Mouse (Mus musculus): ENCODE measurements at regions not wholly inside any gene's neighbourhood (a gene's known extent, or its start where the extent isn't known, plus 50 kb on each side); places are given as distances from the start of the nearest gene placed in this dataset.

- H3K4me2 ChIP-seq (replicated peaks): no peak overlapping the region
- H3K36me3 ChIP-seq: no peaks in the 10 kb centered on the region
- H3K27me3 ChIP-seq: no peaks in the 10 kb centered on the region
- no peak overlapping the region for H3K9ac ChIP-seq
- no peaks in the 10 kb centered on the region for H3K4me1 ChIP-seq
- ATAC-seq (ENCODE audit: insufficient number of reproducible peaks, insufficient read depth, low FRiP score, low TSS enrichment): no peak
- H3K27ac ChIP-seq: no peak overlapping the region
- H3K9me3 ChIP-seq: no peaks in the 10 kb centered on the region
- no peak overlapping the region for H3K4me3 ChIP-seq
Measured at GRCm38 (mm10) chr12:45659612-45660011, 585.1 kb upstream of the Stxbp6 start.

- no peaks in the 10 kb centered on the region for H3K4me1 ChIP-seq
- no peaks in the 10 kb centered on the region for H3K27me3 ChIP-seq
- no peak overlapping the region for H3K9ac ChIP-seq
- no peak overlapping the region for H3K27ac ChIP-seq
- ATAC-seq (ENCODE audit: insufficient number of reproducible peaks, insufficient read depth, low FRiP score, low TSS enrichment): no peak
- no peaks in the 10 kb centered on the region for H3K36me3 ChIP-seq
- H3K4me3 ChIP-seq: no peak overlapping the region
- H3K4me2 ChIP-seq (replicated peaks): no peak overlapping the region
- 83% methylated on average over 2 of the region's 2 CpGs for WGBS
- no peaks in the 10 kb centered on the region for H3K9me3 ChIP-seq
Measured at GRCm38 (mm10) chr12:45656574-45656973, 582.1 kb upstream of the Stxbp6 start.

- Histone ChIP-seq H3K9me3 (no peaks in the 10 kb centered on the region), H3K4me1 (no peaks in the 10 kb centered on the region), H3K36me3 (no peaks in the 10 kb centered on the region), H3K27ac (no peak overlapping the region), H3K27me3 (no peaks in the 10 kb centered on the region), H3K9ac (no peak overlapping the region), H3K4me3 (no peak overlapping the region), H3K4me2 (replicated peaks) (no peak overlapping the region)
- ATAC-seq (ENCODE audit: insufficient number of reproducible peaks, insufficient read depth, low FRiP score, low TSS enrichment): no peak
- WGBS: 93% methylated on average over 4 of the region's 4 CpGs
Measured at GRCm38 (mm10) chr12:45648654-45649053, 574.1 kb upstream of the Stxbp6 start.

GRCm38 (mm10) chr12:45644180-45644579 lies 569.7 kb upstream of the Stxbp6 start:
- H3K4me2 ChIP-seq (replicated peaks): no peak overlapping the region
- ATAC-seq (ENCODE audit: insufficient number of reproducible peaks, insufficient read depth, low FRiP score, low TSS enrichment): no peak
- WGBS: 80% methylated on average over 2 of the region's 2 CpGs
- no peak overlapping the region for H3K9ac ChIP-seq
- H3K27ac ChIP-seq: no peak overlapping the region
- H3K4me3 ChIP-seq: no peak overlapping the region
- H3K4me1 ChIP-seq: no peaks in the 10 kb centered on the region
- no peaks in the 10 kb centered on the region for H3K27me3 ChIP-seq
- H3K9me3 ChIP-seq: no peaks in the 10 kb centered on the region
- no peaks in the 10 kb centered on the region for H3K36me3 ChIP-seq

- no peaks in the 10 kb centered on the region for H3K36me3 ChIP-seq
- H3K9ac ChIP-seq: no peak overlapping the region
- no peaks in the 10 kb centered on the region for H3K4me1 ChIP-seq
- no peak overlapping the region for H3K4me3 ChIP-seq
- ATAC-seq (ENCODE audit: insufficient number of reproducible peaks, insufficient read depth, low FRiP score, low TSS enrichment): no peak
- H3K27ac ChIP-seq: no peak overlapping the region
- no peaks in the 10 kb centered on the region for H3K9me3 ChIP-seq
- no peaks in the 10 kb centered on the region for H3K27me3 ChIP-seq
- 70% methylated on average over 1 of the region's 1 CpGs for WGBS
- H3K4me2 ChIP-seq (replicated peaks): no peak overlapping the region
Measured at GRCm38 (mm10) chr12:45622830-45623229, 548.3 kb upstream of the Stxbp6 start.

- H3K4me2 ChIP-seq (replicated peaks): no peak overlapping the region
- no peak overlapping the region for H3K9ac ChIP-seq
- H3K4me1 ChIP-seq: no peaks in the 10 kb centered on the region
- no peaks in the 10 kb centered on the region for H3K9me3 ChIP-seq
- no peaks in the 10 kb centered on the region for H3K27me3 ChIP-seq
- H3K36me3 ChIP-seq: no peaks in the 10 kb centered on the region
- no peak overlapping the region for H3K4me3 ChIP-seq
- no peak overlapping the region for H3K27ac ChIP-seq
- no peak for ATAC-seq (ENCODE audit: insufficient number of reproducible peaks, insufficient read depth, low FRiP score, low TSS enrichment)
Measured at GRCm38 (mm10) chr12:45620056-45620455, 545.5 kb upstream of the Stxbp6 start.

- WGBS: 11% methylated on average over 1 of the region's 1 CpGs
- Histone ChIP-seq H3K4me2 (replicated peaks) (no peak overlapping the region), H3K4me1 (no peaks in the 10 kb centered on the region), H3K9me3 (no peaks in the 10 kb centered on the region), H3K27ac (no peak overlapping the region), H3K36me3 (no peaks in the 10 kb centered on the region), H3K4me3 (no peak overlapping the region), H3K27me3 (no peaks in the 10 kb centered on the region), H3K9ac (no peak overlapping the region)
- ATAC-seq (ENCODE audit: insufficient number of reproducible peaks, insufficient read depth, low FRiP score, low TSS enrichment): no peak
Measured at GRCm38 (mm10) chr12:45614509-45615150, 540.1 kb upstream of the Stxbp6 start.

- ATAC-seq (ENCODE audit: insufficient number of reproducible peaks, insufficient read depth, low FRiP score, low TSS enrichment): no peak
- Histone ChIP-seq H3K36me3 (no peaks in the 10 kb centered on the region), H3K4me2 (replicated peaks) (no peak overlapping the region), H3K4me1 (no peaks in the 10 kb centered on the region), H3K9me3 (no peaks in the 10 kb centered on the region), H3K27me3 (no peaks in the 10 kb centered on the region), H3K27ac (no peak overlapping the region), H3K4me3 (no peak overlapping the region), H3K9ac (no peak overlapping the region)
Measured at GRCm38 (mm10) chr12:45614074-45614473, 539.6 kb upstream of the Stxbp6 start.

GRCm38 (mm10) chr12:45599443-45599842 lies 524.9 kb upstream of the Stxbp6 start:
- 67% methylated on average over 3 of the region's 3 CpGs for WGBS

GRCm38 (mm10) chr12:45597904-45598570 lies 523.5 kb upstream of the Stxbp6 start:
- no peak overlapping the region for H3K9ac ChIP-seq
- no peak overlapping the region for H3K27ac ChIP-seq
- no peaks in the 10 kb centered on the region for H3K36me3 ChIP-seq
- H3K9me3 ChIP-seq: no peaks in the 10 kb centered on the region
- no peak overlapping the region for H3K4me3 ChIP-seq
- ATAC-seq (ENCODE audit: insufficient number of reproducible peaks, insufficient read depth, low FRiP score, low TSS enrichment): no peak
- H3K27me3 ChIP-seq: no peaks in the 10 kb centered on the region
- H3K4me1 ChIP-seq: no peaks in the 10 kb centered on the region
- H3K4me2 ChIP-seq (replicated peaks): no peak overlapping the region
- 49% methylated on average over 4 of the region's 4 CpGs for WGBS

More at GRCm38 (mm10) chr12:45599443-45599842, 524.9 kb upstream of the Stxbp6 start:
- no peak overlapping the region for H3K9ac ChIP-seq
- no peak for ATAC-seq (ENCODE audit: insufficient number of reproducible peaks, insufficient read depth, low FRiP score, low TSS enrichment)
- no peaks in the 10 kb centered on the region for H3K27me3 ChIP-seq
- no peak overlapping the region for H3K4me3 ChIP-seq
- H3K36me3 ChIP-seq: no peaks in the 10 kb centered on the region
- H3K4me2 ChIP-seq (replicated peaks): no peak overlapping the region
- H3K9me3 ChIP-seq: no peaks in the 10 kb centered on the region
- H3K27ac ChIP-seq: no peak overlapping the region
- no peaks in the 10 kb centered on the region for H3K4me1 ChIP-seq

GRCm38 (mm10) chr12:45594689-45595088 lies 520.2 kb upstream of the Stxbp6 start:
- no peaks in the 10 kb centered on the region for H3K4me1 ChIP-seq
- 69% methylated on average over 3 of the region's 3 CpGs for WGBS
- H3K36me3 ChIP-seq: no peaks in the 10 kb centered on the region
- H3K27me3 ChIP-seq: no peaks in the 10 kb centered on the region
- no peak overlapping the region for H3K27ac ChIP-seq
- H3K9ac ChIP-seq: no peak overlapping the region
- H3K4me3 ChIP-seq: no peak overlapping the region
- no peak for ATAC-seq (ENCODE audit: insufficient number of reproducible peaks, insufficient read depth, low FRiP score, low TSS enrichment)
- H3K4me2 ChIP-seq (replicated peaks): no peak overlapping the region
- H3K9me3 ChIP-seq: no peaks in the 10 kb centered on the region

GRCm38 (mm10) chr12:45590191-45590590 lies 515.7 kb upstream of the Stxbp6 start:
- Histone ChIP-seq H3K4me2 (replicated peaks) (no peak overlapping the region), H3K9me3 (no peaks in the 10 kb centered on the region), H3K9ac (no peak overlapping the region), H3K4me1 (no peaks in the 10 kb centered on the region), H3K36me3 (no peaks in the 10 kb centered on the region), H3K4me3 (no peak overlapping the region), H3K27ac (no peak overlapping the region), H3K27me3 (no peaks in the 10 kb centered on the region)
- no peak for ATAC-seq (ENCODE audit: insufficient number of reproducible peaks, insufficient read depth, low FRiP score, low TSS enrichment)
- WGBS: 86% methylated on average over 2 of the region's 2 CpGs
